Mouse (Mus musculus) brain, embryonic 14.5 days (tissue): Measurements from ENCODE around the gene Kcnip1.

ENCODE experiments used
- CTCF ChIP-seq: fragments of 200-500 bp; IDR thresholded peaks from 2 replicates; pipeline ENCODE4 v1.5.1; 2012; ENCODE audit warnings: inconsistent platforms, mild to moderate bottlenecking, moderate library complexity, borderline replicate concordance; ENCODE audit not compliant: insufficient read depth, insufficient read length; ENCODE audit errors: extremely low read depth
- POLR2A ChIP-seq: fragments of 200-500 bp; IDR thresholded peaks from 2 replicates; pipeline ENCODE4 v1.6.1; 2012; ENCODE audit warnings: mild to moderate bottlenecking, inconsistent platforms, borderline replicate concordance; ENCODE audit not compliant: poor library complexity, insufficient read depth, insufficient read length, severe bottlenecking; ENCODE audit errors: extremely low read depth

GRCm38 (mm10) chr11:33951684-33952625 lies 41.0 kb downstream of the Kcnip1 start:
- no peak for TF ChIP-seq POLR2A
- no peak for TF ChIP-seq CTCF
